Mouse (Mus musculus) C2C12 (cell line): ENCODE data around the gene Rps6kb2. TPM values are rescaled to one million over a fixed set of nuclear protein-coding genes. Genes with fewer than 3 reads are reported as not detected.

Experiments used
- H3K27me3 ChIP-seq: one replicate; pipeline ENCODE4 v1.6.1; 2011; ENCODE audit not compliant: control insufficient read depth, insufficient read depth, insufficient read length
- H3K36me3 ChIP-seq: one replicate; pipeline ENCODE4 v1.6.1; 2011; ENCODE audit not compliant: control insufficient read depth, insufficient read depth
- H3K4me3 ChIP-seq: one replicate; pipeline ENCODE4 v1.5.1; 2011; ENCODE audit warnings: mild to moderate bottlenecking, control low read depth; ENCODE audit not compliant: poor library complexity, insufficient read depth, severe bottlenecking
- H3K79me2 ChIP-seq: one replicate; pipeline ENCODE4 v1.6.1; 2011; ENCODE audit not compliant: control insufficient read depth, insufficient read depth
- H3K79me3 ChIP-seq: one replicate; pipeline ENCODE4 v1.6.1; 2011; ENCODE audit warnings: low read depth, control low read depth
- H3ac ChIP-seq: one replicate; pipeline ENCODE3; 2011; ENCODE audit warnings: low read depth; ENCODE audit not compliant: control insufficient read depth, insufficient read length
- CEBPB ChIP-seq: IDR thresholded peaks from one replicate; pipeline ENCODE4 v1.6.1; 2011; ENCODE audit warnings: low read depth, mild to moderate bottlenecking, control low read depth, moderate library complexity
- CTCF ChIP-seq: IDR thresholded peaks from one replicate; pipeline ENCODE4 v1.5.1; 2011; ENCODE audit not compliant: control insufficient read depth, insufficient read depth, insufficient read length
- FOSL1 ChIP-seq: IDR thresholded peaks from one replicate; pipeline ENCODE4 v1.8.0; 2011; ENCODE audit warnings: mild to moderate bottlenecking, low read length; ENCODE audit not compliant: poor library complexity, insufficient read depth, severe bottlenecking
- MAX ChIP-seq: IDR thresholded peaks from one replicate; pipeline ENCODE4 v1.6.1; 2011; ENCODE audit warnings: mild to moderate bottlenecking, control low read depth
- MYOD1 ChIP-seq: IDR thresholded peaks from one replicate; pipeline ENCODE4 v1.6.1; 2011; ENCODE audit warnings: low read depth; ENCODE audit not compliant: control insufficient read depth, insufficient read length
- MYOG ChIP-seq: IDR thresholded peaks from one replicate; pipeline ENCODE4 v1.6.1; 2011; ENCODE audit not compliant: control insufficient read depth, insufficient read length; ENCODE audit errors: extremely low read depth
- USF1 ChIP-seq: IDR thresholded peaks from one replicate; pipeline ENCODE4 v1.6.1; 2011; ENCODE audit warnings: low read depth, mild to moderate bottlenecking, control low read depth, moderate library complexity
- polyA plus RNA-seq: library from polyadenylated mRNA; unstranded; fragments of >200 nt; fragmentation: generic; extraction: Trizol; gene quantifications from one replicate; pipeline ENCODE4 v1.2.1, GENCODE M21; 2012; ENCODE audit warnings: missing spikeins

Rps6kb2 gene
- polyA plus RNA-seq, 1 experiment, result 19.7 TPM

GRCm38 (mm10) chr19:4155223-4156072 is 7.7 kb downstream of the Rps6kb2 start:
- no peaks in the 10 kb centered on the region for H3K27me3 ChIP-seq
- no peaks in the 10 kb centered on the region for H3K79me3 ChIP-seq
- peaks cover 37% of the 10 kb centered on the region for H3K36me3 ChIP-seq
- peaks cover 8% of the 10 kb centered on the region for H3K79me2 ChIP-seq
- TF ChIP-seq FOSL1, result no peak
- no peak for TF ChIP-seq USF1
- no peak for TF ChIP-seq MYOD1
- TF ChIP-seq MYOG, result no peak
- no peak for TF ChIP-seq CTCF
- no peak for TF ChIP-seq MAX
- H3K4me3 ChIP-seq, result no peak overlapping the region
- no peak overlapping the region for H3ac ChIP-seq

- H3K79me3 ChIP-seq, result peaks cover 5% of the 10 kb centered on the region
- no peaks in the 10 kb centered on the region for H3K27me3 ChIP-seq
- no peak overlapping the region for H3K4me3 ChIP-seq
- H3ac ChIP-seq, result no peak overlapping the region
- TF ChIP-seq USF1 (no peak), FOSL1 (no peak), CEBPB (no peak), CTCF (no peak), MYOG (no peak), MAX (no peak)
- peaks cover 37% of the 10 kb centered on the region for H3K36me3 ChIP-seq
- H3K79me2 ChIP-seq, result peaks cover 17% of the 10 kb centered on the region
These were observed 8.5 kb downstream of the Rps6kb2 start for GRCm38 (mm10) chr19:4154437-4155222.

- no peak within 1 kb of the TSS for H3K4me3 ChIP-seq
- TF ChIP-seq MYOG (no peak), USF1 (no peak), CTCF (no peak), CEBPB (no peak), MYOD1 (no peak), MAX (no peak), FOSL1 (no peak)
- H3K79me2 ChIP-seq, result peaks cover 28% of the 10 kb centered on the region
- H3ac ChIP-seq, result no peak within 1 kb of the TSS
- H3K36me3 ChIP-seq, result peaks cover 32% of the 10 kb centered on the region
- peaks cover 15% of the 10 kb centered on the region for H3K79me3 ChIP-seq
- no peaks in the 10 kb centered on the region for H3K27me3 ChIP-seq
These were observed 9.9 kb downstream of the Rps6kb2 start, which contains the start of gene Ptprcap for GRCm38 (mm10) chr19:4153232-4153654. Ptprcap (plus strand) TSS chr19:4153604.

- TF ChIP-seq MYOD1, result no peak
- no peak for TF ChIP-seq CEBPB
- no peak for TF ChIP-seq USF1
- TF ChIP-seq CTCF, result no peak
- TF ChIP-seq MAX, result no peak
- no peak for TF ChIP-seq MYOG
- TF ChIP-seq FOSL1, result no peak
- H3K79me2 ChIP-seq, result peaks cover 28% of the 10 kb centered on the region
- no peak overlapping the region for H3K4me3 ChIP-seq
- peaks cover 15% of the 10 kb centered on the region for H3K79me3 ChIP-seq
- H3K36me3 ChIP-seq, result peaks cover 32% of the 10 kb centered on the region
- H3ac ChIP-seq, result no peak overlapping the region
- no peaks in the 10 kb centered on the region for H3K27me3 ChIP-seq
These were observed 10.5 kb downstream of the Rps6kb2 start for GRCm38 (mm10) chr19:4152445-4153231.

GRCm38 (mm10) chr19:4151898-4152297 is 11.3 kb downstream of the Rps6kb2 start:
- no peak for TF ChIP-seq CTCF
- TF ChIP-seq USF1, result no peak
- no peak for TF ChIP-seq MYOG
- no peak for TF ChIP-seq MAX
- TF ChIP-seq CEBPB, result no peak
- TF ChIP-seq MYOD1, result no peak
- no peak for TF ChIP-seq FOSL1
- H3K79me2 ChIP-seq, result peaks cover 28% of the 10 kb centered on the region
- H3K4me3 ChIP-seq, result no peak overlapping the region
- H3K36me3 ChIP-seq, result peaks cover 32% of the 10 kb centered on the region
- H3ac ChIP-seq, result no peak overlapping the region
- peaks cover 15% of the 10 kb centered on the region for H3K79me3 ChIP-seq
- no peaks in the 10 kb centered on the region for H3K27me3 ChIP-seq
